In the genomic region with DNA sequence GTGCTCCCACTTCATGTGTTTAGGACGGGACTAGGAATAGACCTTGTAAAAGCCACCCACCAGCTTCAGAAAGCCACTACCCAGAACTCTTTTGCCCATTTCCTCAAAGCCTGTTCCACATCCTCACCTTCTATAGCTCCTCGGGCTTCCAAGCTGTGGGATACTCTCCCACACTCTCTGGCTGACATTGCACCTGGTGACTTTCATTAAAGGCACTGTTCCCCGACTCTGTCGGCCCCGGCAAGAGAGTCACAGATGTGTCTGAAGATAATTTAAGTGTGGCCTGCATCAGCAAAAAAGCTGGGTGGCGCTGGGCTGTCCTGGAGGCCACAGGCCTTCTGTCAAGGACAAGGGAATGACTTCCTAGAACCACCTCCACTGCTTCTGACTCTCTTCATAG, we compare ENCODE assay signal across 17 mouse cellular contexts.
DNase-seq lines count a peak whose midpoint lies in the region; ATAC-seq and TF ChIP-seq lines count a peak whose summit lies in the region.
"Had no signal": no experiment of that assay in that cellular context is flagged by ENCODE, and none has a peak within 500 bp of the region (broad histone marks: within the 10 kb centered on the region; RNA-seq: fewer than 3 reads in every experiment).

No protein-coding gene starts in this region.

- peaks cover 32% of the 10 kb centered on the region for H3K36me3 ChIP-seq in heart, embryonic 15.5 days
- peaks cover 26% of the 10 kb centered on the region for H3K36me3 ChIP-seq in embryonic facial prominence, embryonic 15.5 days
- H3K36me3 ChIP-seq in myocyte (ENCODE audit: control insufficient read depth, insufficient read depth) = peaks cover 19% of the 10 kb centered on the region

- TF ChIP-seq POLR2A in myocyte (IDR thresholded peaks at IDR 0.05; ENCODE audit: insufficient read length, low read depth) = no peak

- H3ac ChIP-seq in myocyte (ENCODE audit: control insufficient read depth, insufficient read length) = no peak overlapping the region

- no peak overlapping the region for H3K9ac ChIP-seq in heart, embryonic 15.5 days
- H3K9ac ChIP-seq in embryonic facial prominence, embryonic 15.5 days = no peak overlapping the region

- WGBS in heart, embryonic 15.5 days = 51% methylated on average over 6 of the region's 6 CpGs
- WGBS in embryonic facial prominence, embryonic 15.5 days = 27% methylated on average over 6 of the region's 6 CpGs

- H3K27me3 ChIP-seq in heart, embryonic 15.5 days = no peaks in the 10 kb centered on the region
- no peaks in the 10 kb centered on the region for H3K27me3 ChIP-seq in embryonic facial prominence, embryonic 15.5 days
- H3K27me3 ChIP-seq in myocyte (ENCODE audit: control insufficient read depth, insufficient read depth, insufficient read length) = no peaks in the 10 kb centered on the region

- peaks cover 8% of the 10 kb centered on the region for H3K9me3 ChIP-seq in heart, embryonic 15.5 days (replicated peaks)
- 0 out of 2 replicates have a peak, but pooled peaks cover 8% of the 10 kb centered on the region for H3K9me3 ChIP-seq in embryonic facial prominence, embryonic 15.5 days (replicated peaks)

- H3K4me1 ChIP-seq in heart, embryonic 15.5 days (replicated peaks) = peaks cover 18% of the 10 kb centered on the region
- H3K4me1 ChIP-seq in embryonic facial prominence, embryonic 15.5 days = peaks cover 41% of the 10 kb centered on the region

- H3K4me2 ChIP-seq in heart, embryonic 15.5 days = no peak overlapping the region
- H3K4me2 ChIP-seq in embryonic facial prominence, embryonic 15.5 days (replicated peaks) = no peak overlapping the region
- peak overlapping the region; percentile 25 for H3K4me2 ChIP-seq in myocyte (ENCODE audit: low read depth)

- peak; percentile 38 to 69 for DNase-seq in adrenal gland, adult (ENCODE audit: inconsistent age in 2 of 2, low spot score in 1 of 2)
- no peak for DNase-seq in adrenal gland, adult 8-10 months
- no peak for DNase-seq in heart, adult 9 months (ENCODE audit: low spot score in 2 of 2)
- DNase-seq in neural tube, embryonic 10.5 days (ENCODE audit: extremely low spot score, low spot score) = no peak
- no peak for DNase-seq in right cerebral cortex, postnatal 25 days
- DNase-seq: cerebellum, adult 2 months; heart, postnatal 10 days; kidney, adult 2 months; kidney, postnatal 14 days; layer of hippocampus, adult 9-11 months; lung, adult 18-20 months; thymus, postnatal 14 days had no signal

- H3K27ac ChIP-seq in heart, embryonic 15.5 days = peak overlapping the region; percentile 40
- H3K27ac ChIP-seq in embryonic facial prominence, embryonic 15.5 days (replicated peaks) = peak overlapping the region; percentile 75
- H3K27ac ChIP-seq: hindbrain, postnatal 0 days had no signal

- no peak overlapping the region for H3K4me3 ChIP-seq in heart, embryonic 15.5 days
- H3K4me3 ChIP-seq in embryonic facial prominence, embryonic 15.5 days (replicated peaks) = no peak overlapping the region
- no peak overlapping the region for H3K4me3 ChIP-seq in myocyte

- H3K79me2 ChIP-seq in myocyte (ENCODE audit: control insufficient read depth, insufficient read depth) = peaks cover 12% of the 10 kb centered on the region

- ATAC-seq in heart, embryonic 15.5 days (replicated peaks; ENCODE audit: insufficient number of reproducible peaks, insufficient read depth, low FRiP score, low read depth) = no peak
- 0 out of 2 replicates have a peak, but pooled peaks have one; percentile 45 for ATAC-seq in embryonic facial prominence, embryonic 15.5 days (ENCODE audit: insufficient number of reproducible peaks, low FRiP score, low TSS enrichment, low read depth)
- ATAC-seq: CD4-positive, CD25-positive, alpha-beta regulatory T cell, adult 4 months; hindbrain, postnatal 0 days had no signal

TF ChIP-seq in myocyte, 11 proteins besides CTCF, POLR2A, EP300 and RAD21:
- TF ChIP-seq E2F4 (IDR thresholded peaks at IDR 0.05; ENCODE audit: insufficient read depth) (no peak), MAX (IDR thresholded peaks at IDR 0.05; ENCODE audit: low read depth) (no peak), REST (IDR thresholded peaks at IDR 0.05; ENCODE audit: insufficient read depth, insufficient read length) (no peak), TCF12 (IDR thresholded peaks at IDR 0.05; ENCODE audit: insufficient read depth, poor library complexity, severe bottlenecking) (no peak), POLR2AphosphoS2 (IDR thresholded peaks at IDR 0.05; ENCODE audit: insufficient read length, low read depth) (no peak), MYOD1 (IDR thresholded peaks at IDR 0.05; ENCODE audit: control insufficient read depth in 1 of 3, insufficient read length in 2 of 3, low read depth in 2 of 3) (no peak)

Comparison
In these comparisons a context has a peak if more than half of its experiments do, and no peak if none do; other contexts are left out.
1. DNase-seq: peak in adrenal gland, adult (2 of 2); none in adrenal gland, adult 8-10 months (single experiment), heart, adult 9 months (0 of 2), neural tube, embryonic 10.5 days (single experiment) and right cerebral cortex, postnatal 25 days (single experiment).